Mouse (Mus musculus) stomach, postnatal 0 days (tissue): ENCODE measurements around the gene Ephb6. TPM values are rescaled to one million over a fixed set of nuclear protein-coding genes. Genes with fewer than 3 reads are reported as not detected.

Source experiments
- ATAC-seq: fragments of 200-750 bp; cut with Nextera tagmentation; 2 replicates; pipeline ENCODE4 v1.8.0; 2017; ENCODE audit not compliant: low FRiP score, low TSS enrichment
- DNase-seq: peaks from one replicate; pipeline ENCODE4 v3.0.0-alpha.2; 2016; ENCODE audit warnings: low spot score
- H3K27ac ChIP-seq: fragments of 300-500 bp; sonication (generic); replicated peaks from 2 replicates; pipeline ENCODE4 v1.5.1; 2014; ENCODE audit warnings: mild to moderate bottlenecking, control low read depth
- H3K27me3 ChIP-seq: fragments of 300-500 bp; sonication (generic); 2 replicates; pipeline ENCODE4 v1.6.1; 2014; ENCODE audit warnings: low read length; ENCODE audit not compliant: control insufficient read depth, insufficient read depth
- H3K36me3 ChIP-seq: fragments of 300-500 bp; sonication (generic); 2 replicates; pipeline ENCODE4 v1.6.1; 2014; ENCODE audit warnings: low read length, mixed read lengths; ENCODE audit not compliant: control insufficient read depth, insufficient read depth
- H3K4me1 ChIP-seq: fragments of 300-500 bp; sonication (generic); replicated peaks from 2 replicates; pipeline ENCODE4 v1.6.1; 2014; ENCODE audit warnings: antibody characterized with exemption; ENCODE audit not compliant: control insufficient read depth, insufficient read depth
- H3K4me2 ChIP-seq: fragments of 300-500 bp; sonication (generic); replicated peaks from 2 replicates; pipeline ENCODE4 v1.6.1; 2014; ENCODE audit warnings: low read depth, mild to moderate bottlenecking, control low read depth, moderate library complexity
- H3K4me3 ChIP-seq: fragments of 300-500 bp; sonication (generic); 2 replicates; pipeline ENCODE4 v1.5.1; 2014; ENCODE audit warnings: low read depth, low read length, control low read depth
- H3K9ac ChIP-seq: fragments of 300-500 bp; sonication (generic); 2 replicates; pipeline ENCODE4 v1.6.1; 2014; ENCODE audit warnings: mild to moderate bottlenecking, low read length, control low read depth, mixed read lengths
- H3K9me3 ChIP-seq: fragments of 300-500 bp; sonication (generic); 2 replicates; pipeline ENCODE4 v1.6.1; 2016; ENCODE audit warnings: low read length; ENCODE audit not compliant: control insufficient read depth
- CTCF ChIP-seq: IDR thresholded peaks from 2 replicates; pipeline ENCODE4 v1.5.1; 2016; ENCODE audit warnings: antibody characterized with exemption, low read depth, mild to moderate bottlenecking, moderate library complexity
- EP300 ChIP-seq: optimal IDR thresholded peaks from 2 replicates; pipeline ENCODE3; 2016; ENCODE audit warnings: antibody characterized with exemption
- WGBS: fragments of 180-500 bp; shearing (Covaris S2); extraction: QIAGEN DNeasy Blood & Tissue Kit; methylation state at CpG from one replicate; pipeline ENCODE4 v1.1.7; 2014; 5-methylcytosine and 5-hydroxymethylcytosine counted together
- polyA plus RNA-seq: library from polyadenylated mRNA; unstranded; fragments of >200 nt; fragmentation: Nextera tagmentation; extraction: Ambion mirVana; gene quantifications from 2 replicates; pipeline ENCODE4 v1.2.1, GENCODE M21; 2015

Ephb6 gene
- polyA plus RNA-seq, result 23.5 and 24.3 TPM in 2 replicates

GRCm38 (mm10) chr6:41605061-41605793, at the start of gene Ephb6:
Gene Ephb6, plus strand, starts transcription at chr6:41605482.
- Histone ChIP-seq H3K27me3 (no peaks in the 10 kb centered on the region), H3K4me2 (peak within 1 kb of the TSS; percentile 93), H3K9ac (peak within 1 kb of the TSS; percentile 69), H3K36me3 (no peaks in the 10 kb centered on the region), H3K27ac (peak within 1 kb of the TSS; percentile 85), H3K9me3 (no peaks in the 10 kb centered on the region), H3K4me3 (peak within 1 kb of the TSS; percentile 67), H3K4me1 (no peaks in the 10 kb centered on the region)
- peak; percentile 83 for DNase-seq
- WGBS, result under 1% methylated on average over 63 of the region's 68 CpGs
- peak; percentile 97 for ATAC-seq
- TF ChIP-seq EP300 (no peak), CTCF (peak; percentile 28)

- no peaks in the 10 kb centered on the region for H3K9me3 ChIP-seq
- TF ChIP-seq EP300 (no peak), CTCF (peak; percentile 74)
- H3K27ac ChIP-seq, result no peak overlapping the region
- H3K36me3 ChIP-seq, result no peaks in the 10 kb centered on the region
- H3K4me3 ChIP-seq, result no peak overlapping the region
- no peak overlapping the region for H3K9ac ChIP-seq
- H3K4me2 ChIP-seq, result no peak overlapping the region
- ATAC-seq (no peak), DNase-seq (no peak)
- H3K27me3 ChIP-seq, result no peaks in the 10 kb centered on the region
- H3K4me1 ChIP-seq, result no peaks in the 10 kb centered on the region; the same call in 1 of the 2 replicates
These were observed 48.9 kb upstream of the Ephb6 start for GRCm38 (mm10) chr6:41556389-41556788.

- Histone ChIP-seq H3K4me1 (no peaks in the 10 kb centered on the region; the same call in 1 of the 2 replicates), H3K27me3 (no peaks in the 10 kb centered on the region), H3K4me3 (no peak overlapping the region), H3K9ac (no peak overlapping the region), H3K27ac (peak overlapping the region; percentile 77), H3K36me3 (no peaks in the 10 kb centered on the region), H3K4me2 (no peak overlapping the region), H3K9me3 (no peaks in the 10 kb centered on the region)
- 58% methylated on average over 5 of the region's 5 CpGs for WGBS
- TF ChIP-seq EP300 (peak; percentile 19), CTCF (no peak)
- DNase-seq, result no peak
- peak; percentile 60; the same call in 1 of the 2 replicates for ATAC-seq
These were observed 47.8 kb upstream of the Ephb6 start for GRCm38 (mm10) chr6:41557468-41557867.

- Histone ChIP-seq H3K36me3 (no peaks in the 10 kb centered on the region), H3K27ac (peak overlapping the region; percentile 77), H3K9me3 (no peaks in the 10 kb centered on the region), H3K4me1 (no peaks in the 10 kb centered on the region; the same call in 1 of the 2 replicates), H3K4me3 (no peak overlapping the region), H3K9ac (no peak overlapping the region), H3K4me2 (no peak overlapping the region), H3K27me3 (no peaks in the 10 kb centered on the region)
- ATAC-seq (peak; percentile 26; the same call in 1 of the 2 replicates), DNase-seq (no peak)
- whole genome bisulfite sequencing, result 29% methylated on average over 2 of the region's 2 CpGs
- TF ChIP-seq CTCF (no peak), EP300 (no peak)
These were observed 47.0 kb upstream of the Ephb6 start for GRCm38 (mm10) chr6:41558271-41558670.

- Histone ChIP-seq H3K4me2 (no peak overlapping the region), H3K4me3 (no peak overlapping the region), H3K27ac (peak overlapping the region; percentile 61; the same call in 1 of the 2 replicates), H3K9me3 (no peaks in the 10 kb centered on the region), H3K9ac (no peak overlapping the region), H3K4me1 (no peaks in the 10 kb centered on the region; the same call in 1 of the 2 replicates), H3K36me3 (no peaks in the 10 kb centered on the region), H3K27me3 (no peaks in the 10 kb centered on the region)
- no peak for TF ChIP-seq CTCF
- TF ChIP-seq EP300, result no peak
- ATAC-seq (no peak), DNase-seq (no peak)
- WGBS, result 30% methylated on average over 3 of the region's 3 CpGs
These were observed 46.0 kb upstream of the Ephb6 start for GRCm38 (mm10) chr6:41559331-41559730.

- Histone ChIP-seq H3K27ac (peak overlapping the region; percentile 76), H3K36me3 (no peaks in the 10 kb centered on the region), H3K9me3 (no peaks in the 10 kb centered on the region), H3K9ac (no peak overlapping the region), H3K27me3 (no peaks in the 10 kb centered on the region), H3K4me3 (no peak overlapping the region), H3K4me2 (no peak overlapping the region), H3K4me1 (no peaks in the 10 kb centered on the region; the same call in 1 of the 2 replicates)
- 64% methylated on average over 2 of the region's 2 CpGs for WGBS
- DNase-seq (no peak), ATAC-seq (no peak)
- TF ChIP-seq EP300 (no peak), CTCF (no peak)
These were observed 45.0 kb upstream of the Ephb6 start for GRCm38 (mm10) chr6:41560273-41560672.
